Mouse (Mus musculus) gonadal fat pad, adult 2 months (tissue): ENCODE measurements at regions not wholly inside any gene's neighbourhood (a gene's known extent, or its start where the extent isn't known, plus 50 kb on each side); places are given as distances from the start of the nearest gene placed in this dataset.
"Not testable (repeated sequence)": the region's sequence is repeated elsewhere in the genome, so short reads cannot be mapped to it uniquely, and the experiment has no call there.

Experiments
- DNase-seq: peaks from one replicate; pipeline ENCODE4 v3.0.0-alpha.2; 2012; ENCODE audit warnings: low read depth

DNA sequence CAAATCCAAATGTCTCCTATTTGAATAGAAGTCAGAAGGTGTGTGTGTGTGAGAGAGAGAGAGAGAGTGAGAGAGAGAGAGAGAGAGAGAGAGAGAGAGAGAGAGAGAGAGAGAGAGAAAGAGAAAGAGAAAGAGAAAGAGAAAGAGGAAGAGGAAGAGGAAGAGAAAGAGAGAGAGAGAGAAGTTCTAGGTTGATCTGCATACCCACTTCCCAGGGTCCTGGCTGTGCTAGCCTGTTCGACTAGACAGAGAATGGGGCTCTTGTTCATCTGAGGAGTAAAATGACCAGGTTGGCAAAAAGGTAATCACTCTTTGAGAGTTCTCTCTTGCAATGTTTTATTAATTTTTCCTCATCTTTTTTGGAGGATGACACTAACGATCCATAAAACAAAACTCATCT lies 257.5 kb upstream of the Pik3r1 start:
- not testable (repeated sequence) for DNase-seq

DNA sequence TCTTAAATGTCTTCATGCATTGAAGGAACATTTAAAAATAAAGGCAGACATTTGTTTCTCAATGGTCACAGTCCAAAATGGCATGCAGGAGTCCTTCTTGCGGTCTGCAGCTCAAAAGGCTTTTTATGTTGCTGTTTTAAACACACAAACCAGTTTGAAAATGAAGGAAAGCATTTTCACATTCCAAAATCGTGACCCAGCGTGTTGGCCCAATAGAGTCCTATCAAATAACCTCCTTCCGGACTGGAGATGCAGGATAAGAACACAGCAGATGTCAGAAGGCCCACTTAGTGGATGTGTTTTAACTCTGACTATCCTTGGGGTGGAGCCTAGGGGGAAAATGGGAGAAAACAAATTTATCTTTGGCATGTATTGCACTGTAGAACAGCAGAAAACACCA lies 263.4 kb upstream of the Pik3r1 start:
- no peak for DNase-seq

DNA sequence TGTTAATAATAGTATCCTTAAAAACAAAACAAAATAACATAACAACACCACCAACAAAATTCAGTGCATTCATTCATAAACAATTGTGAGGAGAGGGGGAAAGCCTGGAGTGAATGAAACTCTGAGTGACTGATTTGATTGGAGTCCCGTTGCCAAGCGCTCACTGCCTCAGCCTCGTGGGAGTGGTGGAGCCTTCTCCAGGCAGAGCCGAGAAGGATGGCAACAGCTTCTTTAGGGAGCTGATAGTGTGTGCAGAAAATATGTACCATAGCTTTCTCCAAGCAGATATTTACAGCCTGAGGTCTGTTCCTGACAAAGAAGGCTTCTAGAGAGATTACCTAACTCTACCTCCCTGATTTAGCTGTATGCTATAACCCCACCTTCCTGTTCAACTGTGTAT lies 266.5 kb upstream of the Pik3r1 start:
- DNase-seq, result no peak

DNA sequence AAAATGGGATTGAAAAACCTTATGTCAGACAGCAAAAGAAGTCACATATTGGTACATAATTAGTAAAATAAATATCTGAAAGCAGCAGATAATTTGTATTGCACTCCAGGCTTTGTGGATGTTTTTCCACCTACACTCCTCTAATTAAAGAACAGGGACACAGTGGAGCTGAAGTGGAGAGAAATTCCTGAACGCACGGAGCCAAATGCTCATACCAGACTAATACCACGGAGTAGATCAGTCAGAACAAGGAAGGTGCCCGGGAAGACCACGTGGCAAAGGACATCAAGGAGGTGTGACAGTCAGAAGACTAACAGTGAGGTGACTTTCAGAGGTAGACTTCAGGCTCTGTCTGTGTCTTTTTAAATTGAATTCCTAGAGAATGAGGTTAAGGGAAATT lies 268.0 kb upstream of the Pik3r1 start:
- DNase-seq, result no peak

- no peak for DNase-seq
These were observed 269.0 kb upstream of the Pik3r1 start for GRCm38 (mm10) chr13:102036819-102037624.

GRCm38 (mm10) chr13:102060213-102060612 lies 292.2 kb upstream of the Pik3r1 start:
- DNase-seq, result no peak

- DNase-seq, result no peak
These were observed 296.7 kb upstream of the Pik3r1 start for GRCm38 (mm10) chr13:102064590-102065273.

- DNase-seq, result no peak
These were observed 297.2 kb upstream of the Pik3r1 start for GRCm38 (mm10) chr13:102065274-102065640.

DNA sequence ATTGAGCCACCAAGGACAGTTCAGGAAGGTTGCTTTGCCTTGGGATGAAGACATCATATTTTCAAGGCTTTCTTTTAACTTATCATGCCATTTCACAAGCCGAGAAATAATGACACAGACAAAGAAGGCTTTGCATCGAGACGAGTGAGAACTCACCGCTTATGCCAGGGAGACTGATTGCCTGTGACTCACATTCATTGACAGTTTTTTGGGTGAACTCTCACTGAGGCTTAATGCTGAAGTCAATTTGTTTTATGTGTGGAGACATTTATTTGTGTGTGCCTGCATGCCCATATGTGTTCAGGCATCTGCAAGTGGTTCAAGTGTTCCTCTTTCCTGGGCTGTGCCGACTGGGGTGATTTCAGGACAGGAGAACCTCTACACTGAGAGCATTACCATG lies 297.8 kb upstream of the Pik3r1 start:
- DNase-seq, result no peak

- DNase-seq, result no peak
These were observed 302.7 kb upstream of the Pik3r1 start for GRCm38 (mm10) chr13:102070740-102071139.

DNA sequence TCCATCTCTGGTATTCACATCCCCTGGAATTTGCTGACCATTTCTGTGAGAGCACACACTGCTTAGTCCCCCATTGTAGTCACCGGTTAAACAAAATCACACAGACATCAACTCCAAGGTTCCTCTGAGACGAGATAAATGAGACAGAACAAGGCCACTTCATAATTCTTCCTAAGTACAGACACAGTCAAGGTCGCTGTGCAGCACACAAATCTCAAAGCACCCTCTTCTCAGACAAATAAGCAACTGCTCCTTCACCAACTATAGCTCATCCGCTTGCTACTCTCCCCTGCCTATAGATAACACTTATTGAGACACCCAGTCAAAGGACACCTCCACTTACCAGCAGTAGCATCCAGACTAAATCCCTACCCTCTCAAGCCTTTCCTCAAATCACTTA lies 304.3 kb upstream of the Pik3r1 start:
- DNase-seq, result no peak

DNA sequence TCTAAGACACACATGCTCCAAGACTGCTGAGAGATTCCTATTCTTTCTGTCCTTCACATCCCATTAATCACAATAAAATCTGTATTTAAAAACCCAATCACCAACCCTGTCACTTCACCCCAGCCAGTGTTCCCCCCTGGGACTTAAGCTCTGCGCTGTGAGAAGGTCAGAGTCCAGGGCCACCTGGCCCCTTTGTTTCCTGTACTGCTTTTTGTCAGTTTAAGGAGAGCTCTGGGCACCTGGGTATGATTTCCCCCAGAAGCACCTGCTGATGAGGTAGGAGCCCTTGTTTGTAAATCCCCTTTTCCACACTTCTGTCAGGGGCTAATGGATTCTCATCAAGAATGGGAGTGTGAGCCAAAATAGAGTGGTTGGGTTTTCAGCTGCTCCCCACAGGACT lies 319.7 kb upstream of the Pik3r1 start:
- DNase-seq, result no peak

GRCm38 (mm10) chr13:102089551-102089950 lies 321.5 kb upstream of the Pik3r1 start:
- DNase-seq, result no peak

GRCm38 (mm10) chr13:102094193-102094592 lies 326.2 kb upstream of the Pik3r1 start:
- DNase-seq, result no peak

- DNase-seq, result no peak
These were observed 335.1 kb upstream of the Pik3r1 start for GRCm38 (mm10) chr13:102103161-102103560.

DNA sequence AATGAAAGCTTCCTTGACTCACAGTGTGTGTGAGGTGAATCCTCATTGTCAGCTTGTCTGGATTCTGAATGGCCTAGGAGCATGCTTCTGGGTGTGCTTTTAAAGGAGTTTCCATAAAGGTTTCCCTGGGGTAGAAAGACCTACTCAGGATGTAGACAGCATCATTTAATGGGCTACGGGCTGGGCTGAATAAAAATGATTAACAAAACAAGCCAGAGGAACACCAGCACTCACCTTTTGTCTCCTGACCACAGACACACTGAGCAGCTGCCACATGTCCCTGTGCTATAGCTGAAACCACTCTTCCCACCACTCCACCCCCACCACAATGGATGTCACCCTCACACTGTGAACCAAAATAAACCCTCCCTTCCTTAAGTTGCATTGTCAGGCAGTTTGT lies 338.2 kb upstream of the Pik3r1 start:
- no peak for DNase-seq

- DNase-seq, result no peak
These were observed 340.2 kb upstream of the Pik3r1 start for GRCm38 (mm10) chr13:102108204-102108603.

GRCm38 (mm10) chr13:102108916-102109315 lies 340.9 kb upstream of the Pik3r1 start:
- no peak for DNase-seq

GRCm38 (mm10) chr13:102113941-102114340 lies 345.9 kb upstream of the Pik3r1 start:
- no peak for DNase-seq

GRCm38 (mm10) chr13:102122341-102122740 lies 354.3 kb upstream of the Pik3r1 start:
- no peak for DNase-seq

GRCm38 (mm10) chr13:102127933-102128430 lies 360.0 kb upstream of the Pik3r1 start:
- DNase-seq, result no peak

- DNase-seq, result no peak
These were observed 363.4 kb upstream of the Pik3r1 start for GRCm38 (mm10) chr13:102131459-102131858.

- no peak for DNase-seq
These were observed 364.1 kb upstream of the Pik3r1 start for GRCm38 (mm10) chr13:102132154-102132553.
